Mouse (Mus musculus): Measurements from ENCODE around the gene Zfp366. TPM values are rescaled to one million over a fixed set of nuclear protein-coding genes. Genes with fewer than 3 reads are reported as not detected.

The Zfp366 gene
- polyA plus RNA-seq, 1 experiment = not detected

- Histone ChIP-seq H3K4me3 (ENCODE audit: insufficient read depth, poor library complexity, severe bottlenecking) (no peak overlapping the region), H3K79me2 (ENCODE audit: control insufficient read depth, insufficient read depth) (no peaks in the 10 kb centered on the region), H3K27me3 (ENCODE audit: control insufficient read depth, insufficient read depth, insufficient read length) (no peaks in the 10 kb centered on the region), H3K79me3 (ENCODE audit: low read depth) (no peaks in the 10 kb centered on the region), H3K36me3 (ENCODE audit: control insufficient read depth, insufficient read depth) (no peaks in the 10 kb centered on the region), H3ac (ENCODE audit: control insufficient read depth, insufficient read length, low read depth) (no peak overlapping the region)
- TF ChIP-seq CTCF (IDR thresholded peaks at IDR 0.05; ENCODE audit: control insufficient read depth, insufficient read depth, insufficient read length) (no peak), CEBPB (IDR thresholded peaks at IDR 0.05; ENCODE audit: low read depth) (no peak), MYOD1 (IDR thresholded peaks at IDR 0.05; ENCODE audit: control insufficient read depth, insufficient read length, low read depth) (no peak), USF1 (IDR thresholded peaks at IDR 0.05; ENCODE audit: low read depth) (no peak), MYOG (IDR thresholded peaks at IDR 0.05; ENCODE audit: control insufficient read depth, extremely low read depth, insufficient read length) (no peak), FOSL1 (IDR thresholded peaks at IDR 0.05; ENCODE audit: insufficient read depth, low read length, poor library complexity, severe bottlenecking) (no peak), MAX (IDR thresholded peaks at IDR 0.05) (no peak)
Observed at GRCm38 (mm10) chr13:99284400-99285160, 100.0 kb downstream of the Zfp366 start.

- Histone ChIP-seq H3K36me3 (ENCODE audit: control insufficient read depth, insufficient read depth) (no peaks in the 10 kb centered on the region), H3K79me2 (ENCODE audit: control insufficient read depth, insufficient read depth) (no peaks in the 10 kb centered on the region), H3K4me3 (ENCODE audit: insufficient read depth, poor library complexity, severe bottlenecking) (no peak overlapping the region), H3ac (ENCODE audit: control insufficient read depth, insufficient read length, low read depth) (no peak overlapping the region), H3K27me3 (ENCODE audit: control insufficient read depth, insufficient read depth, insufficient read length) (no peaks in the 10 kb centered on the region), H3K79me3 (ENCODE audit: low read depth) (no peaks in the 10 kb centered on the region)
- TF ChIP-seq FOSL1 (IDR thresholded peaks at IDR 0.05; ENCODE audit: insufficient read depth, low read length, poor library complexity, severe bottlenecking) = no peak
- TF ChIP-seq MYOG (IDR thresholded peaks at IDR 0.05; ENCODE audit: control insufficient read depth, extremely low read depth, insufficient read length) = no peak
Observed at GRCm38 (mm10) chr13:99285241-99285640, 100.6 kb downstream of the Zfp366 start.

- no peak for TF ChIP-seq USF1 (IDR thresholded peaks at IDR 0.05; ENCODE audit: low read depth)
- no peak for TF ChIP-seq CTCF (IDR thresholded peaks at IDR 0.05; ENCODE audit: control insufficient read depth, insufficient read depth, insufficient read length)
- TF ChIP-seq FOSL1 (IDR thresholded peaks at IDR 0.05; ENCODE audit: insufficient read depth, low read length, poor library complexity, severe bottlenecking) = no peak
- no peak for TF ChIP-seq CEBPB (IDR thresholded peaks at IDR 0.05; ENCODE audit: low read depth)
- TF ChIP-seq MYOG (IDR thresholded peaks at IDR 0.05; ENCODE audit: control insufficient read depth, extremely low read depth, insufficient read length) = no peak
- no peak for TF ChIP-seq MYOD1 (IDR thresholded peaks at IDR 0.05; ENCODE audit: control insufficient read depth, insufficient read length, low read depth)
- no peak for TF ChIP-seq MAX (IDR thresholded peaks at IDR 0.05)
- no peaks in the 10 kb centered on the region for H3K79me2 ChIP-seq (ENCODE audit: control insufficient read depth, insufficient read depth)
- H3K79me3 ChIP-seq (ENCODE audit: low read depth) = no peaks in the 10 kb centered on the region
- no peak overlapping the region for H3ac ChIP-seq (ENCODE audit: control insufficient read depth, insufficient read length, low read depth)
- H3K4me3 ChIP-seq (ENCODE audit: insufficient read depth, poor library complexity, severe bottlenecking) = no peak overlapping the region
- H3K36me3 ChIP-seq (ENCODE audit: control insufficient read depth, insufficient read depth) = no peaks in the 10 kb centered on the region
- no peaks in the 10 kb centered on the region for H3K27me3 ChIP-seq (ENCODE audit: control insufficient read depth, insufficient read depth, insufficient read length)
Observed at GRCm38 (mm10) chr13:99287207-99287606, 102.6 kb downstream of the Zfp366 start.

- Histone ChIP-seq H3K27me3 (ENCODE audit: control insufficient read depth, insufficient read depth, insufficient read length) (no peaks in the 10 kb centered on the region), H3K4me3 (ENCODE audit: insufficient read depth, poor library complexity, severe bottlenecking) (no peak overlapping the region), H3K79me3 (ENCODE audit: low read depth) (no peaks in the 10 kb centered on the region), H3K36me3 (ENCODE audit: control insufficient read depth, insufficient read depth) (no peaks in the 10 kb centered on the region), H3ac (ENCODE audit: control insufficient read depth, insufficient read length, low read depth) (no peak overlapping the region), H3K79me2 (ENCODE audit: control insufficient read depth, insufficient read depth) (no peaks in the 10 kb centered on the region)
- TF ChIP-seq FOSL1 (IDR thresholded peaks at IDR 0.05; ENCODE audit: insufficient read depth, low read length, poor library complexity, severe bottlenecking) (no peak), CTCF (IDR thresholded peaks at IDR 0.05; ENCODE audit: control insufficient read depth, insufficient read depth, insufficient read length) (no peak), MYOD1 (IDR thresholded peaks at IDR 0.05; ENCODE audit: control insufficient read depth, insufficient read length, low read depth) (no peak), MAX (IDR thresholded peaks at IDR 0.05) (no peak), USF1 (IDR thresholded peaks at IDR 0.05; ENCODE audit: low read depth) (no peak), MYOG (IDR thresholded peaks at IDR 0.05; ENCODE audit: control insufficient read depth, extremely low read depth, insufficient read length) (no peak), CEBPB (IDR thresholded peaks at IDR 0.05; ENCODE audit: low read depth) (no peak)
Observed at GRCm38 (mm10) chr13:99287786-99288185, 103.2 kb downstream of the Zfp366 start.

- no peaks in the 10 kb centered on the region for H3K27me3 ChIP-seq (ENCODE audit: control insufficient read depth, insufficient read depth, insufficient read length)
- H3K4me3 ChIP-seq (ENCODE audit: insufficient read depth, poor library complexity, severe bottlenecking) = no peak overlapping the region
- TF ChIP-seq MYOD1 (IDR thresholded peaks at IDR 0.05; ENCODE audit: control insufficient read depth, insufficient read length, low read depth) = no peak
- no peak for TF ChIP-seq CTCF (IDR thresholded peaks at IDR 0.05; ENCODE audit: control insufficient read depth, insufficient read depth, insufficient read length)
- no peak for TF ChIP-seq MYOG (IDR thresholded peaks at IDR 0.05; ENCODE audit: control insufficient read depth, extremely low read depth, insufficient read length)
- TF ChIP-seq CEBPB (IDR thresholded peaks at IDR 0.05; ENCODE audit: low read depth) = no peak
- TF ChIP-seq USF1 (IDR thresholded peaks at IDR 0.05; ENCODE audit: low read depth) = no peak
- no peak for TF ChIP-seq FOSL1 (IDR thresholded peaks at IDR 0.05; ENCODE audit: insufficient read depth, low read length, poor library complexity, severe bottlenecking)
- no peak for TF ChIP-seq MAX (IDR thresholded peaks at IDR 0.05)
- H3ac ChIP-seq (ENCODE audit: control insufficient read depth, insufficient read length, low read depth) = no peak overlapping the region
- H3K79me3 ChIP-seq (ENCODE audit: low read depth) = no peaks in the 10 kb centered on the region
- H3K36me3 ChIP-seq (ENCODE audit: control insufficient read depth, insufficient read depth) = no peaks in the 10 kb centered on the region
- H3K79me2 ChIP-seq (ENCODE audit: control insufficient read depth, insufficient read depth) = no peaks in the 10 kb centered on the region
Observed at GRCm38 (mm10) chr13:99290766-99291165, 106.1 kb downstream of the Zfp366 start.
